In the genomic region with DNA sequence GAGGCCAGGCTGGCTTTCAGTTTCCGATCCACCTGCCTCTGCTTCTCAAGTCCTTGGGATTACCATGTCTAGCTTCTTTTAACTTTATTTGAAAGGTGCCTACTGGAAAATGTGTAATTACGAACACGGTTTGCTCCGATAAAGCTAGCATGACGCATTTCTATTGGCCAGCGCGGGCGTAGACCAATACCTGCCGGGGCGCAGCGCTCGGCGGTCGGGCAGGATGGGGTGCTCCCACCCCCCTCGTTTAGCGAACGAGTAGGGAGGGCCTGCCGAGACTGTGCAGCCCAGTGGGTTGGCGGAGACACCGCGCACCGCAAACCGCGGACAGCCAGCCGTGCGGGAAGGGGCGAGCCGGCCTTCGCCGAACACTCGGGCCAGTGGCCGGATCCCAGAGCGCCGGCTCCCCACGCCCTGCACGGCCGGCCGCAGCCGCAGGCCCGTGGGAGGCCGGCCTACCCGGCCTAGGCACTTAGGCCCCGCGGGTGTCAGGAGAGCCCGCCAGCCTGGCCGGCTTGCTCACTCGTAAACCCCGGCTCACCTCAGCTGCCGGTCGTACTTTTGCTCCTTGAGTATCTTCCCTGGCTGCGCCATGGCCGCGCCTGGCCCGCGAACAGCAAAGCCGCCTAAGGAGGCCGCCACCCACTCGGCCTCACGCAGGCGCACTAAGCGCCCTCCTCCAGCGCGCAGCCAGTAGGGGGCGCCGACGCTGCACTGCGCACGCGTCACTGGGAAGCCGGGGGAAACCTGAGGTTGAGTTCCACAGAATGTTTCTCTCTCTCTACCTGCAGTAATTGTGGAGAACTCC, we compare ENCODE assay signal across 8 mouse cellular contexts. TPM values are rescaled to one million over a fixed set of nuclear protein-coding genes. Genes with fewer than 3 reads are reported as not detected.
DNase-seq lines count a peak whose midpoint lies in the region; ATAC-seq lines count a peak whose summit lies in the region.

Gene Nae1, minus strand, starts transcription at position 667 of the 808 bp plus-strand sequence.
Gene Car7, plus strand, starts transcription at position 719 of the 808 bp plus-strand sequence.

- ATAC-seq in megakaryocyte progenitor cell, adult 5-6 weeks (replicated peaks; ENCODE audit: poor library complexity), result peak; percentile 85

- DNase-seq in adipocyte (ENCODE audit: low spot score), result peak; percentile 95
- peak; percentile 94 for DNase-seq in embryo, embryonic 10 days (ENCODE audit: low spot score)
- peak; percentile 96 for DNase-seq in gastrocnemius, postnatal 10 days
- peak; percentile 97 for DNase-seq in induced T-regulatory cell, adult 2 months (ENCODE audit: low read depth)
- DNase-seq in left cerebral cortex, adult 9 months (ENCODE audit: low spot score in 2 of 2), result peak; percentile 73 to 96
- DNase-seq in right cerebral cortex, postnatal 14 days, result peak; percentile 90
- DNase-seq in urinary bladder, postnatal 36 days (ENCODE audit: low spot score in 2 of 2), result peak; percentile 91 to 93

RNA-seq across cellular contexts. Expression of gene Nae1, which starts in this region (rescaled TPM):
- total RNA-seq in gastrocnemius, postnatal 10 days (2021), result 10 to 100 TPM; 27.0 to 27.4 TPM
- total RNA-seq in megakaryocyte progenitor cell, adult 5-6 weeks (2015), result 60.1 and 69.1 TPM in 2 replicates
- 74.4 and 88.3 TPM in 2 replicates for total RNA-seq in megakaryocyte progenitor cell, adult 5-6 weeks (2017)

RNA-seq across cellular contexts. Expression of gene Car7, which starts in this region (rescaled TPM):
- 1 to 10 TPM in 1 of 2 experiments, under 1 TPM in 1; 0.56 to 1.6 TPM for total RNA-seq in gastrocnemius, postnatal 10 days (2021)
- not detected in 2 replicates for total RNA-seq in megakaryocyte progenitor cell, adult 5-6 weeks (2015)
- total RNA-seq in megakaryocyte progenitor cell, adult 5-6 weeks (2017), result 0.07 and 0.33 TPM in 2 replicates

Comparison
In these comparisons a context has a peak if more than half of its experiments do, and no peak if none do; other contexts are left out.
1. Peak in every context shown above with its lines: DNase-seq and ATAC-seq.